Mouse (Mus musculus) induced T-regulatory cell, adult 2 months (primary cell): ENCODE measurements around the gene 5031439G07Rik.

Experiments
- DNase-seq: peaks from one replicate; pipeline ENCODE4 v3.0.0-alpha.2; 2012; ENCODE audit warnings: low read depth

5031439G07Rik gene

DNA sequence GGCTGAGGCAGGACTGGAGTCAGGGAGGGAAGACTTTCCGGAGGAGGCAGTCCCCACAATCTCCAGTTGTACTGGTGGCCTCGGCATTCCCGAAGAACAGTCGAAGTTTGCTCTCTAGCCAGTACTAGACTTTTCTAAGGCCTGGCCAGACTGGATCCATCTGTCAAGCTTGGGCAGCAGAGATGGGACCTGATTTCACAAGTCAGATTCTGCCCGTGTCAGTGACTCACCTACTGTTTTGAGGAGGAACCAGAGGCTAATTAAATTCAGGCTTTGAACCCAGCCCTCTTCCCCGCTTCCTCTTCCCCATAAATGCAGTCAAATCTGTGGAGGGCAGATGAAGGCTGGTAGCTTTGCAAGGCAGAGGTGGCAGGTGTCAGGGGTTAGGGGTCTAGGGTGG lies 6.7 kb upstream of the 5031439G07Rik start:
- no peak for DNase-seq

DNA sequence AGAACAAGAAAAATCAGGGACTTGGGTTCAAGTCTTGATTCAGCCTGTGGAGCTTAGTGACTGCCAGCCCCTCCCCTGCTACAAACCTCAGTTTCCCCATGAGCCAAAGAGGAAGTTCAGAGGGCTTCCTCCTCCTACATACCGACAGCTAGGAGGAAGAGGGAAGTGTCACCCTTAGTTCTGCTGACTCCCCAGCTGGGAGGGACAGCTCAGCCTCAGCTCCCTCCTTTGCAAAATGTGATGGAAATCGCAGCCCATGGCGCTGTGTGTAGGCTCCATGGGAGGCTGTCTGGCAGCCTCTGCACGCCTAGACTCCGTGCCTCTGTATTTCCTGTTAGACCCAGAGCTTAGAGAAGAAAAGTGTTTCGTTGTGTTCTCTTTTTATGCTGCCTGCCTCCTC lies 6.1 kb upstream of the 5031439G07Rik start:
- no peak for DNase-seq

DNA sequence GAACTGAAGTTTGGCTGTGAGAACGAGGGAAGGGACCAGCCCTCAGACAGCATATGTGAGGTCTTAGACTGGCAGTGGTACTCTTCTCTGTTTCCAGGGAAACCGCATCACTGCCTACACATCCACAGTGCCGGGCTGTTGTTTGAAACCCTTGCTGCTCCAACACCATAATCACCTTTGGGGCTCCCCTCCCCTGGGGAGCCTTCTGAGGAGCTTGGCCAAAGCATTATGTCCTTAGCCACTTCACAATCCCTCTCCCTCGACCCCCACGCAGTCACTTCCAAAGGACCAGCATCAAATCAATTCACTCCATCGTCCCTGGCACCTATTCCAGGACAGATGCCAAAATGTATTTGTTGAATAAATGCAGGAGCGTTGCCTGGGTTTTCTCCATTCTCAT lies 1.4 kb upstream of the 5031439G07Rik start:
- DNase-seq: no peak

DNA sequence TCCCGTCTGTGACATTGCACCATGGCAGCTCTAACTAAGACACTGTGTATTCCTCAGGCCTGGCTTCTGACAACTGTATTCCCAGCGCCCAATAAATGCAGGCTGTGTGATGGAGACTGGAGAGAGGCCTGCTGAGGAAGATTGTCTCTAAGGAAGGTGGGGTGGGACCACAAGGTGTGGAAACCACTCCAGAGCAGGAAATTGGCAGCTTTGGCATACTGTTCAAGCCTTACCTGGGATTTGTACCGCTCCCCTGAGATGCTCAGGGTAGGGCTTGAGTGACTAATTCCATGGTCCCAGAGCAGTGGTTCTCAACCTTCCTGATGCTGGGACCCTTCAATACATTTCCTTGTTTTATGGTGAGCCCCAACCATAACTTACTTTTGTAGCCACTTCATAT lies 747 bp upstream of the 5031439G07Rik start:
- DNase-seq: no peak

DNA sequence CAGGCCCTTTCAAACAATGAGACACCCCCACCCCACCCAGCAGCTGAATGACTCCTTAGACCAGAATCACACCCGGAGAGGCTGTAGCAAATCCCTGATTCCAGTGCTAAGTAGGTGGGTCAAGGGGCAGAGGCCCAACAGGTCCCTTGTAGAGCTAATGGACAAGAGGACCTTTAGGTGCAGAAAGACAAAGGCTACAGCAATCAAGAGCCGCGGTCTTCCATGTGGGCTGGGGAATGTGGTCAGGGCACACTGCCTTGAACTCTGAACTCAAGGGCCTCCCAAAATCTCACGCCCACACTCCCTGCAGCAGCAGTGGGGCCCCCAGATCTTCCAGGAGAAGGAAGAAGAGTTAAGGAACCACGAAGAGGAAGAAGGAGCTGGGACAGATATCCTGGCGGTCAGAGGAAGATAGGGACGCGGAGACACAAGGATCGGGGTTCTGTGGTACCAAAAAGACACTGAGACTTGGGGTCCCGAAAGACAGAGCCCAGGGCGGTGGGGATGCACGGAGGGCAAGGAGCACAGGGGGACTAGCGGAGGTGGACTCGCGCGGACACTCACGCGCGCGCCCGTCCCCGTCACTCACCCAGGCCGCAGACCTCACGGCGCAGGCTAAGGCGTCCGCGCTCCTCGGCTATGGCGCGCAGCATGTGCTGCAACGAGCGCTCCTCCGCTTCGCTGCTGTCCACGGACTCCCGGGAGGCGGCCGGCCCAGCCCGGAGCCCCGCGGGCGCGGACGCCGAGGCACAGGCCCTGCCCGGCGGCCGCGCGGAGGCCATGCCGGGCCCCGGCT lies 1.1 kb downstream of the 5031439G07Rik start:
- DNase-seq: no peak

DNA sequence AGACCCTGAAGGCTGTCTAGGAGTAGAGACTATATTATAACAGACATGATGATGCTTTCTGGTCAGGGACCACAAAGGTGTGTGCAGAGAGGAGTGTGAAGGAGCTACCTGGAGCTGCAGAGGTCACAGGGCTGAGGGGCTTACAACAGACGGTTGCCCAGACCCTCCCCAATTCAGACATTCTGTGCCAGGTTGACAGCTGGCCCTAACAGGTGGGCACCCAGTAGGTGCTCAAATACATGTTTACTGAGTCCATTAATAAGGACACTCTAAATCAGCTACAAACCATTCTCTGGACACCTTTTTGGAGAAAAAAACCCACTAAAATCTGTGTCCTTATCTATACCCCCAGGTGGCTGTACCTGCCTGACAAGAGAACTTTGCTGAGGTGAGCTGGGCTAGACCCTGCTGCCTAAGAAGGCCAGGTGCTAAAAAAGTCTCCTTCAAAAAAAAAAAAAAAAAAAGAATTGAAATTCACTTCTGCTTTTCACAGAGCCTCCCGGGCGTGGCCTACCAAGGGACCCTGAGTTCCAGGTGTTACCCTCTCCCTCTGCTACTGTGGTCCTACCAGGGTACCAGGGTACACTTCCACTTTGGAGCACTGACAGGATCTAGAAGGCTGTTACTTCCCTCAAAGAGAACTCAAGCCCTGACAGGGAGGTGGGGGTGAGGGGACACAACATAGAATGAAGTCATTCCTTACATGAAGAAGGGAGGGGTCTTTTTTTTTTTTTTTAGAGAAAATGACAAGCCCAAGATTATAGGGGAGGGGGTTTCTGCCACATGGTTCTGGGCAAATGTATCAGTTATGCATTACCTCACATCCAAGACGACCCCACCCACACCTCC lies 2.0 kb downstream of the 5031439G07Rik start:
- DNase-seq: no peak

DNA sequence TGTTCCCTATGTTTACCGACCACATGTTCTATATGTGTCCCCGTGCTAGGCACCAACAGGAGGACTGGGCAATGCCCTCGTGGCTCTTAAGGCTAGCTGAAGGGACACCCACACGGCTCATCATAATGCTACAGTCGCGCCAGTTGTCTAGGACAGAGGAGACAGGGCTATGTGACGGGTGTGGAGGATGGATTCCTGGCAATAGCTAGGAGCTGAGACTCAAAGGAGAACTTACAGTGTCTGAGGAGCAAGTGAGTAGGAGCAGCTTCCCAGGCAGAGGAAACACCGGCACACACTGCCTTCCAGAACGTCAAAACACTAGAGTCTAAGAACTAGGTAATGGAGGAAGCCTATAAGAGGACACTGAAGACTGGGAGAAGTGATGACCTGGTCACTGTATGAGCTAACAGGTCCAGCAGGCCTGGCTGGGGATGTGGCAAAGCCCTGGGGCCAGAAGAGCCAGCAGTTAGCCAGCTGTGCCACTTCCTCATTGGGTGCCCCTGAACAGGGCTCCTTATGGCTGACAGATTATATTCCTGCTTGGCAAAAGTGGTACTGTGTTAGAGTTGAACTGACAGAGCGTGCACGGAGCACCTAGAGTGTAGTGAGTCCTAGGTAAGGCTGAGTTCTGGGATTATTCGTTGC lies 2.7 kb downstream of the 5031439G07Rik start:
- DNase-seq: no peak

DNA sequence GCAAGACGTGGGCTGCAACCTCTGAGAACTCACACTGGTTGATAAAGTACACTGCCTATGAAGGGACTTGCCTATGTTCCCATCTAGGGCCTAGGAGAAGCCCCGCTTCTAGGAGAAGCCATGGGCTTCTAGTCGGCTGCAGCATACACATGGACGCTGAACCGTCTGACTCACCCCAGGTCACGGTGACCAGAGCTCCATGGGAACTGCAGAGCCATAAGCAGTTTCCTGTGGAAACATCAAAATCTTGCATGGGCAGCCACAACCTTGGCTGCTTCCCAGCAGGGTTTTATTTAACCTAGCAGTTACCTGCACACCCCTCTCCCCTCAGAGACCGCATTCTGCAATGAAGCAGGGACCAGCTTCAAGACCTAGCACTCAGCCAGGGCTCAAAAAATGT lies 4.6 kb downstream of the 5031439G07Rik start:
- DNase-seq: no peak

DNA sequence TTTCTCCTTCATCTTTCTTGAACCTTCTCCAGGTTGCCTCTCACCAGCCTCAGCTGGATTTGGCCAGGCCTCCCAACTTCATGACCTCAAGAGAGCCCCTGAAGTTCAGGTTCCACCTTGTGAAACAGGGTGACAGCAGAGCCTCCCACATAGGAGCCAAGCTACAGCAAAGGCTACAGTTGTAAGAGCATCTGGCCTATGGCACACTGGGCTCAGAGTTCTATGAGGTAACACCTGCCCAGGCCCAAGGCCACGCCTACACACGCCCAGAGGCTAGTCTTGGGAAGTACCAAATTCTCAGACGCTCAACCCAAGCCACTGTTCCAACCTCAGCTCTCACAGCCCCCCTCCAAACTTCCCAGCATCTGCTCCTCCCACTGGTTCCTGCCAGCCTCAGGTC lies 5.5 kb downstream of the 5031439G07Rik start:
- DNase-seq: no peak

DNA sequence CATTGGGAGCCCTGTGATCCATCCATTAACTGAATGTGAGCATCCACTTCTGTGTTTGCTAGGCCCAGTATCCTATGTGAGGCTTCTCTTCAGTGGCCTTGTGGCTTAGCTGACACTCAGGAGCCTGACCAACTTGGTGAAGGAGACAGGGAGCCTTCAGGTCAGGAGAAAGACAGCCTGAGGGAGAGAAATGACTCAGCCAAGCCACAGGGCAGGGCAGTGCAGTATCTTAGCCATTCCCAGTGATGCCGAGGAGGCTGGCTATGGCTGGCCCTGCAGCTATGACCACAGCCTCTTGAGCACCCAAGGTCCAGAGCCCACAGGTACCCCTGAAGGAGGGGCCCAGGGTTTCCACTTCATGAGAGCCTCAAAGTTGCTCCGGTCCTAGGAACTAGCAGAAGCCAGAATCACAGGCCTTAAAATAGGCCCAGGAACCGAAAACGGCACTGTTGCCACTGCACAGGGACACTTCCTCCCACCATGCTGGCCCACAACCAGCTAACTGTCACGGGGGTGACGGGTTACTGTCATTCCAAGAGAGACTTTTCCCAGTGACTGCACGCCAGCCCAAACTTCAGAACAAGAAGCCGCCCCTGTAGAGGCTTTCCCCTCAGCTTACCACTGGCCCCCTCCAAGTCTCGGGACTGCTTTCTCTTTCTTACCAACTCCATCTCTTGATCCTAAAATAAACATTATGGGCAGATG lies 6.6 kb downstream of the 5031439G07Rik start:
- DNase-seq: no peak

DNA sequence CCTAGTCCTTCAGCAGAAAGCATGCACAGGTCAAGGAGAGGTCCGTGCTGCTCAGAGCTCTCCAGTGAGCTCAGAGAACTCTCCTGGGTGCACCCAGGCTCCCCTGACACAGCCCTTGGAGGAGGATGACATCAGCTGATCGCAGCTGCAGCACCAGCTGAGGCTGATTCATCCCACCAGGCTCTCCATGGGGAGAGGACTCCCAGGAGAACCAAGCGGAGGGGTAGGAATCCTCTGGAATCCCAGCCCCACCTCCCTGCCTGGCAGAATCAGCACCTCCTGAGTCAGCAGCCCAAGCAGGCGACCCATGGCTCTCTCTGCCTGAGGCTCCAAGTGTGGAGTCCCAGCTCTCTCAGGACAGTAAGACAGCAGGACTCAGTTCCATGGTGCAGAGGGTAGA lies 12.6 kb downstream of the 5031439G07Rik start:
- DNase-seq: no peak

DNA sequence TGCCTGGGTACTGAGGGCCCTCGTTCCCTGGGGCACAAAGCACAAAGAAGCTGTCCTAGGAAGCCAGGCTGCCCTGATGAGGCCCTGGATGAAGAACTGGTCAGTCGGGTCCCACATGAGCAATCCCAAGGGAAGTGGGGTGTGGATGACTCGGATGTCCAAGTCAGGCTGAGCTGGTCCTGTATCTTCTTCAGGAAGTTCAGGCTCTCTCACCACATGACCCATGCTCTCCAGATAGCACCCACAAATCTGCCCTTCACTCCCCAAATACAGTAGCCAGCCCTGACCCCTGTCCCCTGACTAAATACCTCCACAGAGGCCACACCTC lies 14.8 kb downstream of the 5031439G07Rik start:
- no peak for DNase-seq

DNA sequence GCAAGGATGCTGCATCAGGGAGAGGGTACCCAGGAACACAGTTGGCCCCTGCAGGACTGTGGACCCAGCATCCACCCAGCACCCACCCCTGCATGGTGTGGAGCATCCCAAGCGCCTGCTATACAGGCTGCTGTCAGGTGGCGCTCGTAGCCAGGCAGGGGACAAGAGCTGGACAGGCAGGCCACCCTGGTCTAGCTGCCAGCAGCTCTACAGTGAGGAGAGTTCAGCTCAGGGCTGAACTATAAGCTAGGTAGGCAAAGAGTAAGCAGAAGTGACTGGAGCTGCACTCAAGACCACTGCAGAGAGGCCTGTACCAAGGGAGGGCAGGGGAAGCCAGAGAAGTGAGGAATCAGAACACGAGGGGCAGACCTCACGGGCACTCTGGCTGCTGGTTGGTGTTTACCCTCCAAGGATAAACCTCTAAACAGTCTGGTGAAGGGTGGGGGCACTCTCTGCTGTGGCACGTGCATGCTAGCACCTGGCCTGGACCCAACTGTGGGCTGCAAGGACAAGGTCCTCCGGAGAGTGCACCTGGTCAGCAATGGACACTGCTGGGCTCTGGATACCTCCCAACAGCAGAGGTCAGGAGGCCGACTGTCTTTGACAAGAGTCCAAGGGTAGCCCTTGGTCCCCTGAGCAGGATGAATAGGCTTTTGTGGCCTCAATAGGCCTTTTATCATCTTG lies 15.3 kb downstream of the 5031439G07Rik start:
- DNase-seq: no peak

DNA sequence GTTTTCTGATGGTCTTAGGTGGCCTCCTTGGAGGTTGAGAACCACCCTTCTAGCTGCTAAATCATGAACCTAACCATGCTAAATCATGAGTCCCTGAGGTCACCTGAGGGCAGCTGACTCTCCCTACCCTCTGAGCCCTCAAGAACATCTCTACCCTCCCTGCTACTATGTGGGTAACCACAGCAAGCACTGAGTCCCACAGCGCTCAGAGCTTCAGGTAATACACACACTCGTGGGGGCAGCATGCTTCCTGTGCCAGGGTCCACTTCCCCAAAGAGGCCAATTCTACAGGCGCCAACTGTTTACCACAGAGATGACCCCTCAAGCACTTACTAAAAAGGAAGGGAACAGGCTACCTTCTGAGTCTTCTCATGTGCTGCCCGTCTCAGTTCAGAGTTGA lies 19.8 kb downstream of the 5031439G07Rik start:
- DNase-seq: no peak

DNA sequence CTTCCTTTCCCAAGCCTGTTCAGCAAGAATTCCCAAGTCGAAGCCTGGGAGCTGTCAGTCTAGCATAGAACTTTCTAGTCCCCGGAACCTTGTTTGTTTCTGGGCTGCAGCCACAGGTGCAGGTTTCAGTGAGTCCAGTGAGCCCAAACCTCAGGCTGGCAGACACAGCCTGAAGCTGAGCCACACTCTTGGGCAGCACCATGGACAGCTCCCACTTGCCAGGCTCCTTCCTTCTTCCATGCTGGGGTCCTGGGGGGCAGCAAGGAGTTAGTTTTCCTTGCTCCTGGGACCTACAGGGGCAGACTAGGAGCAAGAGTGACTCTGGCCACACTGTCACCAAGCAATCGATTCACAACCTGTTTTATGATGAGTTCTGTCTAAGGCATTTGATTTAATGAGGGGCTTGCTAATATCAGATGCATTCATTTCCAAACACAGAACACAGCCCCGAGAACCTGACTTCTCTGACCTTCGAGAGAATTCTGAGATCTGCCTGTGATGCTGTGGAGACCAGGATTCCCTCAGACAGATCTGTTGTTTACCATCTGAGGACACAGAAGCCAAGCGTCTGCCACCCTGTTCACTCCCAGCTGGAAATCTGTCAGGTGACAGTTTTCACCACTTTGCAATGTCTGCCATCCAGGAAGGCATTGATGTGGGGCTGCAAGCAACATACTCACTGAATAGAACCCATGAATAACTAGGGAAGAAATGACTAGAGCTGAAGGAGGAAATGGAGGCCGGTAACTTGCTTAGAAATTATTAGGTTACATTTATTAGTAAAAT lies 22.6 kb downstream of the 5031439G07Rik start:
- peak; percentile 59 for DNase-seq

DNA sequence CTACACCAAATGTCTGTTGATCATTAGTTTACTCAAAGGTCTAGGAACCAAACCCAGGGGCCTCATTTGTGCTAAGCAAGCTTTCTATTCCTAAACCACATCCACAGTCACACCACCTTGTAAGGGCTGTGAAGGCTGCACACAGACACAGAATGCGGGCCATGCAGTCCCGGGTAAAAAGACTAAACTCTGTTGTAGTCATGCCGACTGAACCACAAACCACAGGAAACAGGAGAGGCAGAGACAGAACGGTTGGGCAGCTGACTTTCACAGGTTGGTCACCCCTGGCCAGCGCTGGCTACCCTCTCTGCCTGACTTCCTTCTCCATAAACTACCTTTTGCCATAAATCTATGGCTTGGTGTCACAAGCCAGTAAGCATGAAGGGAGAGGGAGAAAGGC lies 23.6 kb downstream of the 5031439G07Rik start:
- no peak for DNase-seq

DNA sequence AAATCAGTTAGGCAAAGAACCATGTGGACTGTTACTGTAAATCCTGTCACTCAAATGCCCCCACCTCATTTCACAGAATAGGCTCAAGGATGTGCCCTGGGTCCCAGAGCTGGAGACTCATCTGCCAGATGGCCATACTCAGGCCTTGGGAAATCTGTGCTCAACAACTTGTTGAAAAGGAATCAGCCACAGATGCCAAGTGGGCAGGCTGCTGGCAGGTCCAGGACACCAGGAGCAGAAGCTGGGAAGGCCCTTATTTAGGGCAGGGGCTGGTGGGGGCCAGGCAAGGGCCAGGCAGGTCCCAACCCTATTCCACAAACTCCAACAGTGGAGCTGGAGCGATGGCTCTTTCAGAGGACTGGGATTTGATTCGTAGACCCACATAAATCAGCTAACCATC lies 25.8 kb downstream of the 5031439G07Rik start:
- DNase-seq: no peak

DNA sequence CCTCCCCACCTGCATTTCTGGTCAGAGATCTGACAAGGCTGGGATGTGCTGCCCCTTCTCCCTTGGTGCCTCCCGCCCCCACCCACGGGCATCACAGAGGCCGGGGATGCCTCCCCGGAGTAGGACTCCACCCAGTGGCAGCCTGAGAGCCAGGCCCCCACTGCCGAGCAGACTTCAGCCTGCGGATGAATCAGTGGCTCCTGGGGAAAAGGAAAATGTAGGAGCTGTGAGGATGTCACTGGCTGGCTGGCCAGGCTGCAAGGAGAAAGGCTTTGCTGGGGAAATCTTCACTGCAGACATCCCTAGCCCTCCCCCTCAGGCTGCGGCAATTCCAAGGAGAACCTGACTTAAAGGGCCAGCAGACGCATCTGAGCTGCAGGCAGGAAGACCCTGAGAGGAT lies 27.7 kb downstream of the 5031439G07Rik start:
- no peak for DNase-seq

DNA sequence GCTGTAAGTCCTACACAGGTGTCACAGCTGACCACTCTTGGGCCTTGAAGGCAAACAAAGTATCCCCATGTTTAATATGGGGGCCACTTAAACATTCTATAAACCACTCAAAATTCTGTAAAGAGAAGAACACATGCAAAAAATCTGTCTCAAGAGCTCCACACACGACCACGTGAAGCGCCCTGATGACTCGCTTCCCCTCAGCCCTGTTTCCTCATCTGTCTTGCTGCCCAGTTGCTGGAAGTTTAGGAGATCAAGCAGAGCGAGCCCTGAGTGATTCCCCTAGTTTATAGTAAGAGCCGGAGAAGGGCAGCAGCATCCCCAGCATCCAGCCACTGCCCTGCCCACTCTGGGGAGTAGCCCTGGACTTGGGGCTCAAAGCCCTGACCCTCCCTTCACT lies 28.5 kb downstream of the 5031439G07Rik start:
- DNase-seq: no peak

DNA sequence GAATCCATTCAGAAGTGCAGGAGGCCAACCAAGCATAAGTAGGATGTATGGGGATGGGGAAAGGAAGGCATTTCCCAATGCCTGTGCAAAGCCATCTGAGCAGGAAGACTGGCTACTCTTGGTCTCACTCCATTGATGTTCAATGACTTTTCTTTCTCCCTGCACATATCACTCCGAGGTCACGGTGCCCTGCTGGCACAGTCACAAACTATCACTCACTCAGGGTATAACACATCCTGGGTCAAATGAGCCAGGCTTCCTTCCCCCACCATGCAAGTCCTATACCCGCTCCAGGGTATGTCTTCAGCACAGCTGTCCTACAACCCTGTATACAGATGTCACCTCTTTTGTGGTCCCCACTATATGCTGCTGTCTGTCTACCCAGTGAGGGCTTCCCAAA lies 30.0 kb downstream of the 5031439G07Rik start:
- no peak for DNase-seq

DNA sequence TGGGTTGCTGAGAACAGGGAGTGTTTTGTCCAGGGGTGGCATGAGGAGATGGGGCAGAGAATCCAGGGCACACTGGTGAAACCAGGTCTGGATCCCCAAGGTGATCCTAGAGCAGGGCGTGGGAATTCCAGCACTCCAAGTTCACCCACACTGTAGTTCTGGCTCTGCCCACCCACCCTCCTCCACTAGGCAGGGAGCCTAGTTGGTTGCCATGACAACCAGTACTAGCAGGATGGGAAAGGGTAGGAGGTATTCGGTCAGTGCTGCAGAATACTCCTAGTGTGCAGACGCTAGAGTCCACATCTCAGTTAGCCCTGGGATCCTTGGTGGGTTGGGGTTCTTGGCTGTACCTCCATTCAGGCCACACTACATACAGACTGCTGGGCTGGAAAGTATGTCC lies 30.5 kb downstream of the 5031439G07Rik start:
- DNase-seq: no peak
